Mouse (Mus musculus) thymus, adult 2 months (tissue): ENCODE measurements at regions not wholly inside any gene's neighbourhood (a gene's known extent, or its start where the extent isn't known, plus 50 kb on each side); places are given as distances from the start of the nearest gene placed in this dataset.
"Not testable (repeated sequence)": the region's sequence is repeated elsewhere in the genome, so short reads cannot be mapped to it uniquely, and the experiment has no call there.

Source experiments
- DNase-seq: peaks from one replicate; pipeline ENCODE4 v3.0.0; 2021
- H3K27ac ChIP-seq: fragments of 200-500 bp; 2 replicates; pipeline ENCODE4 v1.5.1; 2012; ENCODE audit warnings: low read length, control low read depth; ENCODE audit not compliant: control insufficient read depth, insufficient read depth
- H3K27me3 ChIP-seq: fragments of 200-500 bp; 2 replicates; pipeline ENCODE4 v1.6.1; 2012; ENCODE audit warnings: mild to moderate bottlenecking, low read length, moderate library complexity, mixed read lengths; ENCODE audit not compliant: control insufficient read depth, insufficient read depth
- H3K36me3 ChIP-seq: fragments of 200-500 bp; 2 replicates; pipeline ENCODE4 v1.6.1; 2012; ENCODE audit warnings: mild to moderate bottlenecking, low read length, moderate library complexity; ENCODE audit not compliant: control insufficient read depth, insufficient read depth
- H3K4me1 ChIP-seq: fragments of 200-500 bp; replicated peaks from 2 replicates; pipeline ENCODE4 v1.6.1; 2012; ENCODE audit warnings: low read length; ENCODE audit not compliant: control insufficient read depth, insufficient read depth
- H3K4me3 ChIP-seq: fragments of 200-500 bp; 2 replicates; pipeline ENCODE4 v1.5.1; 2012; ENCODE audit warnings: mild to moderate bottlenecking, low read length, control low read depth, moderate library complexity; ENCODE audit not compliant: control insufficient read depth, insufficient read depth
- CTCF ChIP-seq: fragments of 200-500 bp; IDR thresholded peaks from 2 replicates; pipeline ENCODE4 v1.5.1; 2012; ENCODE audit warnings: mild to moderate bottlenecking, control low read depth, low read length, moderate library complexity, borderline replicate concordance; ENCODE audit not compliant: control insufficient read depth, poor library complexity, insufficient read depth; ENCODE audit errors: extremely low read depth
- POLR2A ChIP-seq: fragments of 200-500 bp; IDR thresholded peaks from 2 replicates; pipeline ENCODE4 v1.6.1; 2012; ENCODE audit warnings: mild to moderate bottlenecking, low read length, control low read depth, moderate library complexity; ENCODE audit not compliant: control insufficient read depth, poor library complexity, insufficient read depth; ENCODE audit errors: extremely low read depth
- WGBS: fragments of 180-500 bp; shearing (Covaris S2); methylation state at CpG from one replicate; pipeline ENCODE4 v1.1.7; 2018; 5-methylcytosine and 5-hydroxymethylcytosine counted together

GRCm38 (mm10) chr16:49409235-49409634, 289.8 kb upstream of the Ift57 start:
- Histone ChIP-seq H3K27me3 (no peaks in the 10 kb centered on the region), H3K27ac (no peak overlapping the region), H3K4me3 (no peak overlapping the region), H3K4me1 (no peaks in the 10 kb centered on the region), H3K36me3 (no peaks in the 10 kb centered on the region)
- WGBS = 96% methylated on average over 4 of the region's 4 CpGs
- TF ChIP-seq CTCF (no peak), POLR2A (no peak)
- no peak for DNase-seq

DNA sequence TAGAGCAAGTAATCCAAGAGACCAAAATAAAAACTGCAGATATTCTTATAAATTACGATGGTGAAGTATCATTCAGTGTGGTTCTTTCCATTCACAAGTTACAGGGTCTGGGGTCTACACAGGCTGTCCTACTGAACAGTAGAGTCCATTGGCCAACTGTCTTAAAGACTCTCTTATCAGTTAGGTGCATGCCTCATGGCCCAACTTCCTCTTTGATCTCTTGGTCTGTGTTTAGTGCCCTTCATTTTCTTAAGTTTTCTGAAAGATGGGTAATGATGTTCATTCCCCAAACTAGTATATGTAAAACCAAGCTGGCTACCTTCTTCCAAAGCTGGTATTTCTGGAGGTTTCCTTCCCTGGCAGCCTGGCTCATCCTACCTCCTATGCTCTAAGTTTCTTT, 268.7 kb upstream of the Ift57 start:
- H3K36me3 ChIP-seq = no peaks in the 10 kb centered on the region
- H3K27me3 ChIP-seq = no peaks in the 10 kb centered on the region
- DNase-seq = no peak
- no peak for TF ChIP-seq CTCF
- TF ChIP-seq POLR2A = no peak
- no peaks in the 10 kb centered on the region for H3K4me1 ChIP-seq
- H3K27ac ChIP-seq = no peak overlapping the region
- no peak overlapping the region for H3K4me3 ChIP-seq
- 100% methylated on average over 1 of the region's 1 CpGs for WGBS

DNA sequence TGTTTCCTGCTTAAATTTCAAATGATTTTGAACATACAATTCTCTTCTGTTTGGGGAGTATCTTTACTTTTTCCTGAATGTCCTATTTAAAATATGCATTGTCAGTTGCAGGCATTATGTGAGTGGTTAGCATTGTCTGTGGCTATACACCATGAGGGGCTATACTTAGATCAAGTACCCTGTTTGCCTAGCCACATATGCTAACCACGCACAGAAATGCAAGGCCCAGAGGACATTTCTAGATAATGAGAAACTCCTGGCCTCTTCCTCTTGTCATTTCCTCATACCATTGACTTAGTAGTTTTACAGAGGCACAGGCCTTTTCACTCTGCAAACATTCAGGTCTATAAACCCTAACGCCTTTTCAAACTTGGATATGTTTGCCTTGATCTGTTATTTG, 267.1 kb upstream of the Ift57 start:
- Histone ChIP-seq H3K4me3 (no peak overlapping the region), H3K27ac (no peak overlapping the region), H3K4me1 (no peaks in the 10 kb centered on the region), H3K36me3 (no peaks in the 10 kb centered on the region), H3K27me3 (no peaks in the 10 kb centered on the region)
- DNase-seq = no peak
- 38% methylated on average over 2 of the region's 2 CpGs for WGBS
- no peak for TF ChIP-seq CTCF

DNA sequence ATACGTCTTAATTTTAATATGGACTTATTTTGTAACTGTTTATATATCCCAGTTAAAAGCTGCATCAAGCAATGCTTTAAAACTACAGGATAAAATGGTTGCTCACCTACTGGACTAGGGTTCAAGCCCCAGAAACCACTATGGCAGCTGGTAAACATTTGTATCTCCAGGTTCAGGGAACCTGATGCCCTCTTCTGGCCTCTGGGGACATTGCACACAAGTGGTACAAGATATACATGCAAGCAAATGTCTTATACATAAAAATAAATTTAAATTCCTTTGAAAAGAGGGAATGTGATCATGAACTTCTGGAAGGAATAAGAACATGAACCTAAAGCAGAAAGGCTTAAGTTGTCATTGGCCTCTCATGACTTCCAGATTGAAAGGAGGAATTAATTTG, 257.8 kb upstream of the Ift57 start:
- WGBS = 98% methylated on average over 1 of the region's 1 CpGs

DNA sequence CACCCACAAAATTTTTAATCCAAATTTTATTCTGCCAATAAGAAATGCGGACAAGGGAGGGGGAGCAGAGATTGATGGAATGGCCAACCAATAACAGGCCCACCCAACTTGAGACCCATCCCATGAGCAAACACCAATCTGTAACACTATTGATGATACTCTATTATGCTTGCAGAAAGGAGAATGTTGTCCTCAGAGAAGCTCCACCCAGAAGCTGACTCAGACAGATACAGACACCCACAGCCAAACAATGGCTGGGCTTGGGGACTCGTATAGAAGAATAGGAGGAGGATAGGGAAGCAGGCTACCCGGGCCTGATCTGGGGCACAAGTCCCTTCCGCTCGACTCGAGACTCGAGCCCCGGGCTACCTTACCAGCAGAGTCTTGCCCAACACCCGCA, 251.7 kb upstream of the Ift57 start:
- not testable (repeated sequence) for H3K27me3 ChIP-seq, DNase-seq, H3K4me3 ChIP-seq, H3K27ac ChIP-seq, H3K4me1 ChIP-seq, H3K36me3 ChIP-seq
- WGBS = 95% methylated on average over 9 of the region's 9 CpGs

More for the DNA sequence above, 257.8 kb upstream of the Ift57 start:
- Histone ChIP-seq H3K4me1 (no peaks in the 10 kb centered on the region), H3K4me3 (no peak overlapping the region), H3K27ac (no peak overlapping the region), H3K27me3 (no peaks in the 10 kb centered on the region), H3K36me3 (no peaks in the 10 kb centered on the region)
- no peak for TF ChIP-seq POLR2A
- TF ChIP-seq CTCF = no peak
- DNase-seq = peak; percentile 7

GRCm38 (mm10) chr16:49493881-49494280, 205.2 kb upstream of the Ift57 start:
- Histone ChIP-seq H3K36me3 (no peaks in the 10 kb centered on the region), H3K4me1 (no peaks in the 10 kb centered on the region), H3K27ac (no peak overlapping the region), H3K4me3 (no peak overlapping the region), H3K27me3 (no peaks in the 10 kb centered on the region)
- TF ChIP-seq CTCF (no peak), POLR2A (no peak)
- WGBS = 94% methylated on average over 8 of the region's 8 CpGs
- no peak for DNase-seq

DNA sequence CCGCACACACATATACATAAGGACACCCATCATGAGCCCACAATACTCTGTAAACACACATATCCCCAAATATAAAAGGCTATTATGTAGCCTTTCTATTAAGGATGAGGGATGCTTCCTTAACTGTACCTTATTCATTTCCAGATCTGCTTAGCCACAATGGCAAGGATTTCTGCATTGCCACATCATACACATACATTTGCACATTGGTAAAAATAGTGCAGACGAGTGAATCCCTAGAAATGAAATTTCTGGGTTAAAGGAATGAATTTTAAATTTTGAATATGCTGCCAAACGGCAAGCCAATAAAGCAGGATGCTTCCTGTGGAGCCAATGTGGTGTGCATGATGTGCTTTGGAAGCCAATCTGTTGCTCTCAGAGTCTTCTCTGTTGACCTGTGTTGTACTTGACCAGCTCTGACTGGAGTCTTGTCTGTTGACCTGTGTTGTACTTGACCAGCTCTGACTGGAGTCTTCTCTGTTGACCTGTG, 201.5 kb upstream of the Ift57 start:
- no peaks in the 10 kb centered on the region for H3K27me3 ChIP-seq
- DNase-seq = no peak
- no peaks in the 10 kb centered on the region for H3K4me1 ChIP-seq
- H3K4me3 ChIP-seq = no peak overlapping the region
- WGBS = 97% methylated on average over 3 of the region's 3 CpGs
- H3K36me3 ChIP-seq = no peaks in the 10 kb centered on the region
- no peak overlapping the region for H3K27ac ChIP-seq
- TF ChIP-seq POLR2A = no peak
- TF ChIP-seq CTCF = no peak

DNA sequence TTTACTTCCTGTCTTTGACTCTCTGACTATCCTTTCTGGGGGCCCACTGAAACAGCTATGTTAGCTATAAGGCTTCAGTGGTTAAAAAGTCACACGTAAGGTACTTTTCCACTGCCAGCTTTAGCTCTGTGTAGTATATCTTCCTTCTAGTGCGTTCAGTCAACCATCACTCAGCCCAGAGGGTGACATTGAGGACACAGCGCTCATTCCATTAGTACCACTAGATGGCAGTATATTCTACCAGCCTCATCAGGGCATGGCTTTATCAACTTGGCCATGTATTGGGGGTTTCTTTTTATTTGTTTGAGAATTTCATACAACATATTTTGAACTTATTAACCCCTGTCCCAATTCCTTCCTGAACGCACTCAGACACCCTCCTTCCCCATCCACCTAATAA, 198.2 kb upstream of the Ift57 start:
- WGBS = 12% methylated on average over 4 of the region's 4 CpGs
- Histone ChIP-seq H3K4me3 (no peak overlapping the region), H3K27me3 (no peaks in the 10 kb centered on the region), H3K4me1 (peaks cover 6% of the 10 kb centered on the region), H3K27ac (no peak overlapping the region), H3K36me3 (no peaks in the 10 kb centered on the region)
- TF ChIP-seq CTCF (no peak), POLR2A (no peak)
- DNase-seq = peak; percentile 30
